In genomic region chr11:107766932-107767331, GRCm38 (mm10) we compare ENCODE assay signal across 16 mouse cellular contexts. TPM values are rescaled to one million over a fixed set of nuclear protein-coding genes. Genes with fewer than 3 reads are reported as not detected.
A peak's percentile ranks its signal among the peaks of the same experiment; 100 is the strongest.
DNase-seq lines count a peak whose midpoint lies in the region; ATAC-seq and TF ChIP-seq lines count a peak whose summit lies in the region.
"Had no signal": no experiment of that assay in that cellular context is flagged by ENCODE, and none has a peak within 500 bp of the region (broad histone marks: within the 10 kb centered on the region; RNA-seq: fewer than 3 reads in every experiment).

No protein-coding gene starts in this region.

- CTCF ChIA-PET in Patski (lab: Charles Lee) = interaction anchor here (1.0 to 1.2 kb wide), 3 partner anchors 9 to 28 kb away, joined by 3 to 4 read pairs (median 3); no protein-coding TSS in a partner anchor

- in situ Hi-C loops in Patski (cut with MboI; ENCODE audit: low pct_unique_long_range_greater_than_20kb) = no loop called here

- DNase-seq in Patski (ENCODE audit: low read depth, low spot score) = peak; percentile 93
- peak; percentile 18 for DNase-seq in cerebellum, adult 8-10 months
- peak; percentile 63 for DNase-seq in kidney, adult 18-20 months
- DNase-seq in kidney, postnatal 4 days = peak; percentile 45 to 61
- no peak for DNase-seq in frontal cortex, postnatal 10 days (ENCODE audit: low spot score in 2 of 2)
- no peak for DNase-seq in left cerebral cortex, postnatal 14 days (ENCODE audit: low spot score in 2 of 2)
- no peak for DNase-seq in layer of hippocampus, adult 18-20 months (ENCODE audit: low spot score in 2 of 2)
- DNase-seq: adrenal gland, postnatal 14 days; heart, adult 18-20 months; heart, postnatal 4 days; lung, adult 18-20 months; thymus, postnatal 4 days had no signal

- TF ChIP-seq CTCF in Patski (IDR thresholded peaks at IDR 0.05) = no peak

- POLR2A ChIA-PET in Patski (lab: Charles Lee) = interaction anchor here (0.6 kb wide), 1 partner anchor 39 kb away, joined by 3 read pairs; no protein-coding TSS in a partner anchor

- intact Hi-C loops in left cerebral cortex, postnatal 14 days (cut with DNase I) = no loop called here

- peak; percentile 52 for ATAC-seq in Patski

- no peaks in the 10 kb centered on the region for H3K27me3 ChIP-seq in Patski
- H3K27me3 ChIP-seq: limb, embryonic 12.5 days had no signal

RNA-seq across cellular contexts. Expression of gene Cacng4, which starts 27.4 kb away (rescaled TPM):
- 8.3 TPM for polyA plus RNA-seq in Patski (2021)
- total RNA-seq in left cerebral cortex, postnatal 14 days (2021) = 10 to 100 TPM; 55.4 to 56.2 TPM
- total RNA-seq in layer of hippocampus, adult 18-20 months (2021) = 10 to 100 TPM; 20.1 to 21.7 TPM
- total RNA-seq: CH12.LX; common myeloid progenitor, adult 5-6 weeks; neutrophil, adult 5-6 weeks had no signal

RNA-seq across cellular contexts. Expression of gene Cacng1, which starts 50.6 kb away (rescaled TPM):
- polyA plus RNA-seq in Patski (2021) = 0.05 TPM
- total RNA-seq in left cerebral cortex, postnatal 14 days (2021) = not detected
- not detected for total RNA-seq in layer of hippocampus, adult 18-20 months (2021)
- total RNA-seq: CH12.LX; common myeloid progenitor, adult 5-6 weeks; heart, adult 18-20 months; neutrophil, adult 5-6 weeks had no signal

Comparison
In these comparisons a context has a peak if more than half of its experiments do, and no peak if none do; other contexts are left out.
1. DNase-seq: peak in Patski (single experiment), cerebellum, adult 8-10 months (single experiment), kidney, adult 18-20 months (single experiment) and kidney, postnatal 4 days (2 of 2); none in frontal cortex, postnatal 10 days (0 of 2), left cerebral cortex, postnatal 14 days (0 of 2) and layer of hippocampus, adult 18-20 months (0 of 2).